Mouse (Mus musculus) CH12.LX (cell line): ENCODE measurements around the gene Kyat1. TPM values are rescaled to one million over a fixed set of nuclear protein-coding genes. Genes with fewer than 3 reads are reported as not detected.
A peak's percentile ranks its signal among the peaks of the same experiment; 100 is the strongest.

Experiments used
- DNase-seq: peaks from one replicate; pipeline ENCODE4 v3.0.0-alpha.2; 2013; ENCODE audit errors: extremely low read depth
- H3K27ac ChIP-seq: 2 replicates; pipeline ENCODE4 v1.5.1; 2012; ENCODE audit warnings: low read depth, mild to moderate bottlenecking, control low read depth, moderate library complexity; ENCODE audit not compliant: insufficient read depth
- H3K27me3 ChIP-seq: replicated peaks from 2 replicates; pipeline ENCODE3; 2012; ENCODE audit warnings: inconsistent platforms
- H3K36me3 ChIP-seq, 2 experiments: replicated peaks in 1 of 2; 2 replicates each; pipeline versions ENCODE3 to v1.6.1; 2012; ENCODE audit warnings: inconsistent platforms in 1 of 2, low read length in 1 of 2, mild to moderate bottlenecking in 1 of 2, mixed read lengths in 1 of 2, moderate library complexity in 1 of 2; ENCODE audit not compliant: control insufficient read depth in 1 of 2, insufficient read depth in 1 of 2
- H3K4me1 ChIP-seq, 2 experiments: 2 replicates each; pipeline ENCODE4 v1.6.1; 2012; ENCODE audit warnings: inconsistent platforms in 1 of 2, moderate library complexity in 1 of 2; ENCODE audit not compliant: insufficient read depth in 2 of 2, control insufficient read depth in 1 of 2
- H3K4me2 ChIP-seq: 2 replicates; pipeline ENCODE4 v1.6.1; 2012; ENCODE audit warnings: low read depth, mild to moderate bottlenecking, control low read depth; ENCODE audit not compliant: poor library complexity, insufficient read depth, severe bottlenecking
- H3K4me3 ChIP-seq, 3 experiments: fragments of 150-350 bp in 1 of 3; sonication (generic) in 1 of 3; replicated peaks in 1 of 3; 2 replicates each; pipeline versions ENCODE3 to v1.5.1; 2011 to 2012; ENCODE audit warnings: low read depth in 2 of 3, low read length in 2 of 3, mild to moderate bottlenecking in 2 of 3, moderate library complexity in 2 of 3, control low read depth in 1 of 3, improper control_type of control experiment in 1 of 3, inconsistent platforms in 1 of 3, mixed read lengths in 1 of 3; ENCODE audit not compliant: poor library complexity in 1 of 3
- H3K79me2 ChIP-seq: replicated peaks from 2 replicates; pipeline ENCODE4 v1.6.1; 2012; ENCODE audit warnings: mild to moderate bottlenecking, moderate library complexity; ENCODE audit not compliant: control insufficient read depth, poor library complexity, insufficient read depth, severe bottlenecking; ENCODE audit errors: extremely low read depth
- H3K9ac ChIP-seq: 2 replicates; pipeline ENCODE4 v1.6.1; 2012; ENCODE audit warnings: low read depth, mild to moderate bottlenecking, control low read depth, moderate library complexity; ENCODE audit not compliant: insufficient read depth
- H3K9me3 ChIP-seq: replicated peaks from 2 replicates; pipeline ENCODE3; 2012; ENCODE audit warnings: low read length, inconsistent platforms, mixed read lengths
- BHLHE40 ChIP-seq: IDR thresholded peaks from 2 replicates; pipeline ENCODE4 v1.6.1; 2011; ENCODE audit warnings: mild to moderate bottlenecking, low read depth, low read length, improper control_type of control experiment
- CHD1 ChIP-seq: IDR thresholded peaks from 2 replicates; pipeline ENCODE4 v1.6.1; 2012; ENCODE audit warnings: low read depth, low read length, improper control_type of control experiment, inconsistent platforms
- CHD2 ChIP-seq: IDR thresholded peaks from 2 replicates; pipeline ENCODE4 v1.6.1; 2011; ENCODE audit warnings: low read length, improper control_type of control experiment
- CTCF ChIP-seq, 2 experiments: IDR thresholded peaks in 1 of 2; conservative IDR thresholded peaks in 1 of 2; 2 replicates each; pipeline ENCODE4 v1.5.1; 2011 to 2012; ENCODE audit warnings: low read depth in 2 of 2, low read length in 2 of 2, improper control_type of control experiment in 1 of 2, inconsistent platforms in 1 of 2, mild to moderate bottlenecking in 1 of 2, moderate library complexity in 1 of 2
- E2F4 ChIP-seq: IDR thresholded peaks from 2 replicates; pipeline ENCODE4 v1.6.1; 2011; ENCODE audit warnings: low read depth, low read length, improper control_type of control experiment; ENCODE audit not compliant: insufficient replicate concordance
- ELF1 ChIP-seq: IDR thresholded peaks from 2 replicates; pipeline ENCODE4 v1.6.1; 2014; ENCODE audit warnings: low read depth, mild to moderate bottlenecking, inconsistent platforms, low read length, improper control_type of control experiment
- EP300 ChIP-seq: IDR thresholded peaks from 2 replicates; pipeline ENCODE4 v1.6.1; 2011; ENCODE audit warnings: low read length, improper control_type of control experiment
- ETS1 ChIP-seq: conservative IDR thresholded peaks from 2 replicates; pipeline ENCODE4 v1.6.1; 2012; ENCODE audit warnings: low read depth, mild to moderate bottlenecking, inconsistent platforms, low read length, improper control_type of control experiment, moderate library complexity
- GABPA ChIP-seq: IDR thresholded peaks from 2 replicates; pipeline ENCODE4 v1.6.1; 2012; ENCODE audit warnings: low read depth, low read length, improper control_type of control experiment, inconsistent platforms; ENCODE audit not compliant: insufficient replicate concordance
- HCFC1 ChIP-seq: IDR thresholded peaks from 2 replicates; pipeline ENCODE4 v1.6.1; 2012; ENCODE audit warnings: low read depth, mild to moderate bottlenecking, inconsistent platforms, low read length, improper control_type of control experiment
- IRF4 ChIP-seq: IDR thresholded peaks from 2 replicates; pipeline ENCODE4 v1.6.1; 2014; ENCODE audit warnings: low read depth, mild to moderate bottlenecking, inconsistent platforms, low read length, improper control_type of control experiment
- JUN ChIP-seq: IDR thresholded peaks from 2 replicates; pipeline ENCODE4 v1.6.1; 2011; ENCODE audit warnings: low read depth, mild to moderate bottlenecking, low read length, improper control_type of control experiment, moderate library complexity; ENCODE audit not compliant: insufficient read depth
- JUND ChIP-seq: conservative IDR thresholded peaks from 2 replicates; pipeline ENCODE4 v1.6.1; 2011; ENCODE audit warnings: low read depth, low read length, improper control_type of control experiment
- KAT2A ChIP-seq: IDR thresholded peaks from 2 replicates; pipeline ENCODE4 v1.6.1; 2012; ENCODE audit warnings: low read length, improper control_type of control experiment, inconsistent platforms; ENCODE audit not compliant: insufficient replicate concordance
- MAFK ChIP-seq: IDR thresholded peaks from 2 replicates; pipeline ENCODE4 v1.6.1; 2011; ENCODE audit warnings: low read length, improper control_type of control experiment; ENCODE audit not compliant: insufficient replicate concordance
- MAX ChIP-seq: IDR thresholded peaks from 2 replicates; pipeline ENCODE4 v1.6.1; 2011; ENCODE audit warnings: low read length, improper control_type of control experiment
- MAZ ChIP-seq: IDR thresholded peaks from 2 replicates; pipeline ENCODE4 v1.6.1; 2012; ENCODE audit warnings: low read depth, mild to moderate bottlenecking, inconsistent platforms, low read length, improper control_type of control experiment, moderate library complexity
- MEF2A ChIP-seq: IDR thresholded peaks from 2 replicates; pipeline ENCODE4 v1.6.1; 2014; ENCODE audit warnings: low read depth, mild to moderate bottlenecking, inconsistent platforms, low read length, improper control_type of control experiment, borderline replicate concordance
- MXI1 ChIP-seq: IDR thresholded peaks from 2 replicates; pipeline ENCODE4 v1.6.1; 2011; ENCODE audit warnings: mild to moderate bottlenecking, low read depth, low read length, improper control_type of control experiment
- MYC ChIP-seq: IDR thresholded peaks from 2 replicates; pipeline ENCODE4 v1.6.1; 2011; ENCODE audit warnings: low read depth, mild to moderate bottlenecking, improper control_type of control experiment, low read length
- NELFE ChIP-seq: IDR thresholded peaks from 2 replicates; pipeline ENCODE4 v1.6.1; 2011; ENCODE audit warnings: low read depth, low read length, improper control_type of control experiment
- NRF1 ChIP-seq: IDR thresholded peaks from 2 replicates; pipeline ENCODE4 v1.6.1; 2014; ENCODE audit warnings: low read depth, mild to moderate bottlenecking, inconsistent platforms, low read length, improper control_type of control experiment, moderate library complexity
- PAX5 ChIP-seq: IDR thresholded peaks from 2 replicates; pipeline ENCODE4 v1.6.1; 2012; ENCODE audit warnings: low read length, inconsistent platforms, mixed read lengths
- POLR2A ChIP-seq: IDR thresholded peaks from 2 replicates; pipeline ENCODE4 v1.6.1; 2011; ENCODE audit warnings: low read depth, mild to moderate bottlenecking, improper control_type of control experiment, low read length
- POLR2AphosphoS2 ChIP-seq: IDR thresholded peaks from 2 replicates; pipeline ENCODE4 v1.6.1; 2011; ENCODE audit warnings: low read depth, low read length, improper control_type of control experiment
- RAD21 ChIP-seq: IDR thresholded peaks from 2 replicates; pipeline ENCODE4 v1.6.1; 2011; ENCODE audit warnings: low read depth, mild to moderate bottlenecking, low read length, improper control_type of control experiment, moderate library complexity
- RCOR1 ChIP-seq: conservative IDR thresholded peaks from 2 replicates; pipeline ENCODE4 v1.6.1; 2012; ENCODE audit warnings: low read depth, mild to moderate bottlenecking, inconsistent platforms, low read length, improper control_type of control experiment
- SIN3A ChIP-seq: IDR thresholded peaks from 2 replicates; pipeline ENCODE4 v1.6.1; 2012; ENCODE audit warnings: low read length, improper control_type of control experiment, inconsistent platforms
- SMC3 ChIP-seq: IDR thresholded peaks from 2 replicates; pipeline ENCODE4 v1.6.1; 2011; ENCODE audit warnings: low read depth, low read length, improper control_type of control experiment
- TBP ChIP-seq: conservative IDR thresholded peaks from 2 replicates; pipeline ENCODE4 v1.6.1; 2011; ENCODE audit warnings: low read depth, low read length, improper control_type of control experiment
- TCF12 ChIP-seq: IDR thresholded peaks from 2 replicates; pipeline ENCODE4 v1.6.1; 2014; ENCODE audit warnings: low read depth, mild to moderate bottlenecking, inconsistent platforms, low read length, improper control_type of control experiment
- UBTF ChIP-seq: IDR thresholded peaks from 2 replicates; pipeline ENCODE4 v1.6.1; 2012; ENCODE audit warnings: low read depth, mild to moderate bottlenecking, inconsistent platforms, low read length, improper control_type of control experiment, moderate library complexity
- USF1 ChIP-seq: IDR thresholded peaks from 2 replicates; pipeline ENCODE4 v1.6.1; 2014; ENCODE audit warnings: low read depth, mild to moderate bottlenecking, inconsistent platforms, low read length, improper control_type of control experiment
- USF2 ChIP-seq: conservative IDR thresholded peaks from 2 replicates; pipeline ENCODE4 v1.6.1; 2011; ENCODE audit warnings: low read depth, low read length, improper control_type of control experiment
- ZC3H11A ChIP-seq: IDR thresholded peaks from 2 replicates; pipeline ENCODE4 v1.6.1; 2012; ENCODE audit warnings: low read depth, mild to moderate bottlenecking, inconsistent platforms, low read length, improper control_type of control experiment
- ZKSCAN1 ChIP-seq: IDR thresholded peaks from 2 replicates; pipeline ENCODE4 v1.6.1; 2012; ENCODE audit warnings: low read depth, inconsistent platforms, low read length, improper control_type of control experiment, borderline replicate concordance
- ZMIZ1 ChIP-seq: IDR thresholded peaks from 2 replicates; pipeline ENCODE4 v1.6.1; 2012; ENCODE audit warnings: low read depth, mild to moderate bottlenecking, inconsistent platforms, low read length, improper control_type of control experiment
- ZNF384 ChIP-seq: IDR thresholded peaks from 2 replicates; pipeline ENCODE4 v1.6.1; 2012; ENCODE audit warnings: low read depth, low read length, improper control_type of control experiment, inconsistent platforms
- dilution Hi-C: fragments of 300-500 bp; cut with MboI; formaldehyde crosslinking; loops from 2 replicates; pipeline ENCODE4 v1.14.3; 2020; ENCODE audit warnings: low sequenced_read_pairs; ENCODE audit not compliant: extremely low pct_unique_long_range_greater_than_20kb, extremely low pct_ligation_motif_present
- in situ Hi-C: fragments of 300-500 bp; cut with MboI; formaldehyde crosslinking; loops from 3 replicates; pipeline ENCODE4 v1.14.3; 2019; ENCODE audit warnings: low sequenced_read_pairs, low pct_ligation_motif_present, low pct_unique_long_range_greater_than_20kb, mixed read lengths
- polyA plus RNA-seq: library from polyadenylated mRNA; unstranded; fragments of >175 nt; gene quantifications from 2 replicates; pipeline ENCODE4 v1.2.1, GENCODE M21; 2012; ENCODE audit warnings: low read depth; ENCODE audit not compliant: insufficient read length
- total RNA-seq, 2 experiments: library from RNA; depleted of rRNA; stranded (reverse); fragments of 300-350 nt in 1 of 2; fragments of >200 nt in 1 of 2; gene quantifications; 2 replicates each; pipeline ENCODE4 v1.2.3; 2012 to 2014

Gene Kyat1
- total and polyA plus RNA-seq, 3 experiments = 5.0 to 7.0 (median 5.4) TPM

DNA sequence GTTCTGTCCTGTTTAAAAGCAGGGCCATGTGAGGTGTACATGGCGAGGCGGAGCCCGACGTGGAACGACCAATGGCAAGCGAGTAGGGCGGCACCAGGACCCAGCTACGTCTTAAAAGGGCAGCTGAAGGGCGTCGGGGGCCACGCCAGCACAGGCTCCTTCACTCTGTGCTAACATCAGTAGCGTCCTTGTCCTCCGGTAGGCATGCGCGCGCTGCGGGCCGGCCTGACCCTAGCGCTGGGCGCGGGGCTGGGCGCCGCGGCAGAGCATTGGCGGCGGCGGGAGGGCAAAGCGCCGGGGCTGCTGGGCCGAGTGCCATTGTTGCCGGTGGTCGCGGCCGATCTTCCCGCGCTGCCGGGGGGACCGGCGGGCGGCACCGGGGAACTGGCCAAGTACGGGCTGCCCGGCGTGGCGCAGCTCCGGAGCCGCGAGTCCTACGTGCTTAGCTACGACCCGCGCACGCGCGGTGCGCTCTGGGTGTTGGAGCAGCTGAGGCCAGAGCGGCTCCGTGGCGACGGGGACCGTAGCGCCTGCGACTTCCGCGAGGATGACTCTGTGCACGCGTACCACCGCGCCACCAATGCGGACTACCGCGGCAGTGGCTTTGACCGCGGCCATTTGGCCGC lies 34.2 kb downstream of the Kyat1 start, which contains the start of gene Endog:
TSS of gene Endog (plus strand) at position 123 of the 626 bp plus-strand sequence.
- in situ Hi-C loops = loop anchor here (5.0 kb wide), 1 partner anchor 49 kb away; the partner anchor contains the start of gene Zer1
- H3K27ac ChIP-seq = no peak within 1 kb of the TSS
- no peaks in the 10 kb centered on the region for H3K79me2 ChIP-seq
- H3K27me3 ChIP-seq = no peaks in the 10 kb centered on the region
- H3K9me3 ChIP-seq = peaks cover 42% of the 10 kb centered on the region
- H3K4me3 ChIP-seq = peak within 1 kb of the TSS in 2 of 3 experiments; percentile 12 to 67
- peak within 1 kb of the TSS; percentile 34; the same call in 1 of the 2 replicates for H3K9ac ChIP-seq
- DNase-seq = no peak
- dilution Hi-C loops = no loop called here
- peak within 1 kb of the TSS; percentile 1; the same call in 1 of the 2 replicates for H3K4me2 ChIP-seq
- 0 out of 2 replicates have a peak, but pooled peaks have one; percentile 18 for TF ChIP-seq MAZ
- TF ChIP-seq KAT2A = no peak
- no peak for TF ChIP-seq CHD1
- no peak; the same call in 1 of the 2 replicates for TF ChIP-seq POLR2AphosphoS2
- peak; percentile 38; the same call in 1 of the 2 replicates for TF ChIP-seq TCF12
- TF ChIP-seq ZKSCAN1 = no peak
- TF ChIP-seq RCOR1 = no peak
- TF ChIP-seq RAD21 = no peak
- no peak for TF ChIP-seq ZNF384
- no peak for TF ChIP-seq CHD2
- 0 out of 2 replicates have a peak, but pooled peaks have one; percentile 21 for TF ChIP-seq MAX
- no peak for TF ChIP-seq SMC3
- no peak for TF ChIP-seq MEF2A
- TF ChIP-seq ZC3H11A = no peak
- TF ChIP-seq EP300 = no peak
- no peak for TF ChIP-seq HCFC1
- no peak for TF ChIP-seq MXI1
- TF ChIP-seq USF1 = no peak
- no peak for TF ChIP-seq BHLHE40
- no peak for TF ChIP-seq PAX5
- peak; percentile 72; the same call in 1 of the 2 replicates for TF ChIP-seq TBP
- TF ChIP-seq SIN3A = peak; percentile 52; the same call in 1 of the 2 replicates
- no peak for TF ChIP-seq GABPA
- no peak for TF ChIP-seq CTCF (conservative IDR thresholded peaks at IDR 0.05 in 1 of 2, IDR thresholded peaks at IDR 0.05 in 1 of 2; ENCODE audit: low read depth in 2 of 2, low read length in 2 of 2)
- TF ChIP-seq NRF1 = peak; percentile 87
- no peak for TF ChIP-seq MYC
- TF ChIP-seq MAFK = no peak
- no peak for TF ChIP-seq JUND
- no peak for TF ChIP-seq UBTF
- TF ChIP-seq IRF4 = no peak
- TF ChIP-seq NELFE = peak; percentile 71
- TF ChIP-seq ELF1 = no peak
- no peak for TF ChIP-seq ETS1
- no peak for TF ChIP-seq JUN
- TF ChIP-seq E2F4 = no peak
- peak; percentile 65; the same call in 1 of the 2 replicates for TF ChIP-seq ZMIZ1
- TF ChIP-seq POLR2A = peak; percentile 76
- no peak for TF ChIP-seq USF2
- peaks cover 52 to 58% of the 10 kb centered on the region in 2 experiments for H3K36me3 ChIP-seq
- H3K4me1 ChIP-seq = no peaks in the 10 kb centered on the region
